Mouse (Mus musculus): ENCODE results near the gene Lrrn2.
A peak's percentile ranks its signal among the peaks of the same experiment; 100 is the strongest.

The Lrrn2 gene

GRCm38 (mm10) chr1:132880161-132881005 lies at the start of gene Lrrn2:
Lrrn2 (plus strand) TSS chr1:132880273.
- DNase-seq (ENCODE audit: low spot score): peak; percentile 65

GRCm38 (mm10) chr1:132831963-132832362 lies 48.1 kb upstream of the Lrrn2 start:
- no peak for DNase-seq (ENCODE audit: low spot score)

- no peak for DNase-seq (ENCODE audit: low spot score)
Measured at GRCm38 (mm10) chr1:132834037-132834436, 46.0 kb upstream of the Lrrn2 start.

DNA sequence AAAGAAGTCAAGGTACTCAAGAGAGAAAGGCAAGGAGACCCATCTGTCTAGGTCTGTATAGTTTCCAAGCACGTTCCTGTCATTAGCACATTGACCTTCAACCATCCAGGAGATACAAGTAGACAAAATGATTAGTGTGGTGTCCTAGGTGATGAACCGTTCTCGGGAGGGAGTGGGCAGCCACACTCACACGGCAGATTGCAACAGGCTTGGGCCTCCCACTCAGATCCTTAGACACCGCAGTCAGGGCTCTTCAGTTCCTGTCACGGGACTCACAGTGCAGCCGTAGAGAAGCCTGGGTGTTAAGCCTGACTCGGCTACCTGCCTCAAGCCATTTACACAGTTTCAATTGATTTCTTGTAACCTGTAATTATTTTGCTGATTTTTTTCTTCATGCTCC lies 43.2 kb upstream of the Lrrn2 start:
- DNase-seq (ENCODE audit: low spot score): no peak

DNA sequence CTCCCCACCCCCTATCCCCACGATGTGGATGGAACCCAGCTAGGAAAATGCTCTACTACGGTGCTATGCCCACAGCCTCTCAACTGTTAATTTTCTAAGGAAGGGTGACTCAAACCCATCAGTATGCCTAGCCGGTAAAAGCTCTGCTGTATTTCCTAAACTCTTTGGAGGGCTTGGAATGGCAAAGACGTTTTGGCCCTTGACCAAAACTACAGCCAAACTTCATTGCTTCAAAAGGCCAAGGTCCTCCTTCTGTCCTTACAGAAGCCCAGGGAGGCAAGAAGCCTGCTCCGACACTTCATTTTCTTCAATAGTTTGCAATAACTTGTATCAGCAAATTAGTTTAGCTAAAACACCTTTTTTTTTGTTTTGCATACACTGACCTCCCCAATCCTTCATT lies 42.4 kb upstream of the Lrrn2 start:
- DNase-seq (ENCODE audit: low spot score): no peak

GRCm38 (mm10) chr1:132838371-132838770 lies 41.7 kb upstream of the Lrrn2 start:
- no peak for DNase-seq (ENCODE audit: low spot score)

GRCm38 (mm10) chr1:132843612-132844011 lies 36.5 kb upstream of the Lrrn2 start:
- DNase-seq (ENCODE audit: low spot score): peak; percentile 36

GRCm38 (mm10) chr1:132844088-132844804 lies 35.8 kb upstream of the Lrrn2 start:
- no peak for DNase-seq (ENCODE audit: low spot score)

DNA sequence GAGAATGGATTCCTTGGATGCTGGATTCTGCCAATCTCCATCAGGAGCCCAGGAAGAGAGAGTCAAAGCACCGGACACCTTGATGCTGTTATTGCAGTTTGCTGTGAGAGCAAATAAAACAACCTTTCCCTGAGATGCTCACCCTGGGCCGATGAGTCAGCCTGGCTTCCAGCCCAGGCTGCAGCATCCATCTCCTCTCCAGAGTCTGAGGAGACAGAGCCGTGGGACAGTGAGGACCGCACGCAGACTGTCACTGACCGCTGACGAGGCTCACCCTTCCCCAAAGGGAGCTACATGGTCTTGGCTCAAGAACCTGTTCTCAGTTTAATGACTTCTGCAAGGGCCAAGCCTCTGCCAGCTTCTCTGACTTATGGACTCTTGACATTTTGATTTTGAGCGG lies 34.3 kb upstream of the Lrrn2 start:
- no peak for DNase-seq (ENCODE audit: low spot score)

DNA sequence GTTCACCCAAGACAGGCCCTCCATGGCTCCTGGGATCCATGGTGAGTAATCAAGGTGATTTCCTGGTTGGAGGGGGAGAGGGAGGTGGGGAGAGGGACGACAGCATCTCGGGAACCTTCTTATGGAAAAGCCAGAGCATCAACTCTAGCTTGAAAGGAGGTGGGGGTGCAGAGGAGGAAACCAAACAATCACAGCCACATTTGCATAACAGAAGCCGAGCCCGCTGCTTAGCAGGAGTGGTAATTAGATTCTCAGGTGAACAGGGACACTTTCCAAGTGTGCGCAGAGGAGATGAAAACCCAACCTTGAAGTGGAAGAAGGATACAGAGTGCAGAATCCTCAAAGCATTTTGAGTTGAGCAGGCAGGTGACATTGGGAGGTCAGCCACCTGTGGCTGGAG lies 29.3 kb upstream of the Lrrn2 start:
- no peak for DNase-seq (ENCODE audit: low spot score)

DNA sequence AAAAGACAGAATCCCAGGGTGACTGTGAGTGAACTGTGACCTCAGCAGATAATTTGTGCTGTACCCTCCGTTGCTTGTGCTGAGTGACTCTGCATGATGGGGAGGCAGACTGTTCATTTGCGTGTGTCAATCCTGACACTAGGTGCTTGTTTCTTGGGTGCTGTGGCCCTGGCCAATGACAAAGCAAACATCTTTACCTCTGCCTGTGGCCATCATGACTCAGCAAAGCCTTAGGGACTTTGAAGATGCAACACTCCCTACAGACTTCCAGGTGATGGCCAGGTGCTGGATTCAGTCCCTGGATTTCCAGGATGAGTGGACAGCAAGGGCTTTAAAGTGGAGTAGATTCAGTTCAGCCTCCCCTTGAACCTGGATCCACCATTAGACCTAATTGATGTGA lies 28.8 kb upstream of the Lrrn2 start:
- DNase-seq (ENCODE audit: low spot score): no peak

DNA sequence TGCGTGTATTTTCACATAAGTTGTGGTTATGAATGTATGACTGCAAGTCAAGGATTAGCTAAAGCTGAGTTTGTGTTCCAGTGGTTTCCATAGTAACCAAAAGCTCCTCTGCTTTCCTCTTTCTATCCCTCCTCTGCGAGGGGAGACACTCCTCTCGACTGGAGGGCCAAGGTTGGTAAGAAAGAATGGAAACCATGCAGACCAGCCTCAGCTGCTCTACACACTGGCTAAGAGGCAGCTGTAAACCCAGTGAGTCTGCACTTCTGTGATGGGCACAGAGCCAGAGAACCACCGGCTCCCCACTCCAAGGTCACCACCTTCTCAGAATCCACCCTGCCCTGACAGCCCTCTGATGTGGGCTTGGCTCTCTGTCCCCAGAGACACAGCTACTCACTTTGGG lies 28.3 kb upstream of the Lrrn2 start:
- DNase-seq (ENCODE audit: low spot score): no peak

- peak; percentile 8 for DNase-seq (ENCODE audit: low spot score)
Measured at GRCm38 (mm10) chr1:132853312-132853711, 26.8 kb upstream of the Lrrn2 start.

DNA sequence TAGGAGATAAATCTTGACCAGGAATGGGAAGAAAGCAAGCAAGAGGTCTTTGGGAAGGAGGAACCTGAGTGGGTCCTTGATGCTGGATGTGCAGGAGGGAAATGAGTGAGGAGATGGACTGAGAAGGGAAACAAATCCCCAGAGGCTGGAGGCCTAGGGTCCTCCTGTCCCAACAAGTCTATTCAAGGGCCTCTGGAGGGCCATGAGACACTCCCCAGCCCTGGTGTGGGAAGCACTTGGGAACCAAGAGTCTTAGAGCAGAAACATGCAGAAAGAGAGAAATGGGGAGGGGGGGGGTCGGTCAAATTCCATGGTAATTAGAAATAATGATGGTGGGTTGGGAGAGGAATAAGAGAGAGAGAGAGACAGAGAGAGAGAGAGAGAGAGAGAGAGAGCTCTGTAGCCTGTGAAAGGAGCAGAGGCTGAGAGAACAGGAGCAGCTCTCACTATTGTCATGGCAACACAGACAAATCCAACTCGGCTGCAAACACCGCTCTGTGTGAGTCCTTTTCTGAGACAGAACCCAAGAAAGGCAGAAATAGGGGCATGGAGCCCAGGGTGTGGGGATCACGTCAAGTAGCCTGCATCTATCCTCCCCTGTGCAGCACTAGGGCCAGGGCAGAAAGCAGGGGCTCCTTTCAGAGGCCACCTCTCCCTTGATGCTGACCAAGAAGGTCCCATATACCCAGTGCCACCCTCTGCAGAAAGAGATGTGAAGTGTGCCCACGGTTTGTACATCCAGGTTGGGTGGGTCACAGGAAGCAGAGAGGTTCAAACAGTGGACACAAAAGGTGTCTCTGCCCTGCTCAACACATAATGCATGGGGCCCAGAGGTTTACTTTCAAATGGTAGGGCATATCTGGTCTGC lies 21.3 kb upstream of the Lrrn2 start:
- DNase-seq (ENCODE audit: low spot score): peak; percentile 49

DNA sequence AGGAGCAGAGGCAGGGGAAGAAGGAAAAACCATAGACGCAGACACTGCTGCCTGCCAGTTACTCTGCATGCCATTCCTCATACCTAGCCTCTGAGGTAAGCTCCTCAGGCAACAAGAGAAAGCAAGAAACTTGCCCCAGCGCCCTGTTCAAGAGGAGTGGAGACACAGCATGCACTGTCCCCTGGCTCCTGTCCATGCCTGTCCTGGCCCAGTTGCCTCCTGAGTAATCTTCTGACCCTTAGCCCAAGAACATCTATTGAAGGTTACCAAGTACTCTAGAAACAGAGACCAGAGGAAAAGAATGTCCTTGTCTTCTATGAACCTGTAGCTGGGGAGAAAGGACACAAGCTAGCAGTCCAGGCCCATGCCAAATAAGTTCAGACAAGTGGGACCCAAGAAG lies 15.9 kb upstream of the Lrrn2 start:
- DNase-seq (ENCODE audit: low spot score): no peak

- DNase-seq (ENCODE audit: low spot score): no peak
Measured at GRCm38 (mm10) chr1:132865585-132865984, 14.5 kb upstream of the Lrrn2 start.

- no peak for DNase-seq (ENCODE audit: low spot score)
Measured at GRCm38 (mm10) chr1:132870327-132870726, 9.7 kb upstream of the Lrrn2 start.

GRCm38 (mm10) chr1:132878951-132879610 lies 992 bp upstream of the Lrrn2 start:
- DNase-seq (ENCODE audit: low spot score): no peak

DNA sequence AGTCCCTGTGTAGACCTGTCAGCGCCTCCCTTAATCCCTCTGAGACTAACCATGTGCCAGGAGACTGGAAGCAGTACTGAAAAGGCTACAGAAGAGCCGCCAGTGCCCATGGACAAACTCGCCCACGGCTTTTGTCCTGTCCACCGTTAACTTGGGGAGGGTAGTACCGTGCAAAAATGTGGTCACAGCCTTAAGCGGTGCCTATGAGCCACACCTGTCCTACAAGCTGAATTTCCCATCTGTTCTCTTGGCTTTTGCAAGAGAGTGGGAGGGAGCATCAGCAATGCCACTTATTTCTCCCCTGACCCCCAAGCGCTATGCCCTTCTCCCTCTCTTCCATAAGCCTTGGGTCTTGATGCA lies 292 bp upstream of the Lrrn2 start:
- peak; percentile 11 for DNase-seq (ENCODE audit: low spot score)

GRCm38 (mm10) chr1:132881041-132881761 lies 1.1 kb downstream of the Lrrn2 start:
- DNase-seq (ENCODE audit: low spot score): peak; percentile 67

GRCm38 (mm10) chr1:132881836-132882235 lies 1.8 kb downstream of the Lrrn2 start:
- no peak for DNase-seq (ENCODE audit: low spot score)

Data from embryo, embryonic 10.5 days (tissue).